Mouse (Mus musculus) forebrain, embryonic 12.5 days (tissue): ENCODE measurements around the gene Plekha7. TPM values are rescaled to one million over a fixed set of nuclear protein-coding genes. Genes with fewer than 3 reads are reported as not detected.

Experiments used
- ATAC-seq: fragments of 200-750 bp; cut with Nextera tagmentation; 2 replicates; pipeline ENCODE4 v1.8.0; 2017; ENCODE audit warnings: moderate TSS enrichment; ENCODE audit not compliant: low FRiP score
- H3K27ac ChIP-seq: fragments of 300-500 bp; sonication (generic); 2 replicates; pipeline ENCODE4 v1.5.1; 2016; ENCODE audit warnings: mild to moderate bottlenecking
- H3K27me3 ChIP-seq: fragments of 300-500 bp; sonication (generic); 2 replicates; pipeline ENCODE4 v1.6.1; 2016; ENCODE audit warnings: mild to moderate bottlenecking
- H3K36me3 ChIP-seq: fragments of 300-500 bp; sonication (generic); replicated peaks from 2 replicates; pipeline ENCODE4 v1.6.1; 2016; ENCODE audit warnings: mild to moderate bottlenecking
- H3K4me1 ChIP-seq: fragments of 300-500 bp; sonication (generic); 2 replicates; pipeline ENCODE4 v1.6.1; 2016
- H3K4me2 ChIP-seq: fragments of 300-500 bp; sonication (generic); 2 replicates; pipeline ENCODE4 v1.6.1; 2016; ENCODE audit warnings: mild to moderate bottlenecking, moderate library complexity
- H3K4me3 ChIP-seq: fragments of 300-500 bp; sonication (generic); replicated peaks from 2 replicates; pipeline ENCODE4 v1.5.1; 2016; ENCODE audit warnings: mild to moderate bottlenecking
- H3K9ac ChIP-seq: fragments of 300-500 bp; sonication (generic); 2 replicates; pipeline ENCODE4 v1.6.1; 2016; ENCODE audit warnings: mild to moderate bottlenecking
- H3K9me3 ChIP-seq: fragments of 300-500 bp; sonication (generic); 2 replicates; pipeline ENCODE4 v1.6.1; 2016
- WGBS: fragments of 180-500 bp; shearing (Covaris S2); methylation state at CpG from one replicate; pipeline ENCODE4 v1.1.7; 2016; 5-methylcytosine and 5-hydroxymethylcytosine counted together
- polyA plus RNA-seq: library from polyadenylated mRNA; unstranded; fragments of >200 nt; fragmentation: Nextera tagmentation; extraction: Ambion mirVana; gene quantifications from 2 replicates; pipeline ENCODE4 v1.2.1, GENCODE M21; 2016

Gene Plekha7
- polyA plus RNA-seq, 1 experiment from 2014 or later: 20.8 TPM

GRCm38 (mm10) chr7:116161544-116161943 lies 146.6 kb downstream of the Plekha7 start:
- Histone ChIP-seq H3K4me2 (no peak overlapping the region), H3K4me3 (no peak overlapping the region), H3K36me3 (peaks cover 16% of the 10 kb centered on the region; the same call in 1 of the 2 replicates), H3K9me3 (no peaks in the 10 kb centered on the region), H3K9ac (no peak overlapping the region), H3K27me3 (no peaks in the 10 kb centered on the region), H3K27ac (no peak overlapping the region), H3K4me1 (0 out of 2 replicates have a peak, but pooled peaks cover 3% of the 10 kb centered on the region)
- 28% methylated on average over 5 of the region's 5 CpGs for WGBS
- ATAC-seq: 0 out of 2 replicates have a peak, but pooled peaks have one; percentile 51

DNA sequence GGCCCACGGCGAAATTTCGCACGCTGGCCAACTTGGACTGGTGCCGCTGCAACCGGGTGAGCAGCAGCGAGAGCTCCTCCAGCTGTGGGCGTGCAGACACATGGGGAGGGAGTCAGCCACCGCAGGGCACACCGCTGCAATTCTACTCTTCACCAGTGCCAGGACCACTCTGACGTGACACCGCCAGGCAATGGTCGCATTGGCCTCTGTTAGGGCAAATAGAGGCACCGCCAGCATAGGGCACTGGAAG lies 151.4 kb downstream of the Plekha7 start:
- H3K4me2 ChIP-seq: no peak overlapping the region
- 88% methylated on average over 14 of the region's 14 CpGs for WGBS
- H3K36me3 ChIP-seq: peaks cover 30% of the 10 kb centered on the region
- H3K9me3 ChIP-seq: no peaks in the 10 kb centered on the region
- no peak overlapping the region for H3K27ac ChIP-seq
- ATAC-seq: no peak
- 0 out of 2 replicates have a peak, but pooled peaks cover 3% of the 10 kb centered on the region for H3K4me1 ChIP-seq
- no peak overlapping the region for H3K9ac ChIP-seq
- H3K4me3 ChIP-seq: no peak overlapping the region
- no peaks in the 10 kb centered on the region for H3K27me3 ChIP-seq

GRCm38 (mm10) chr7:116156072-116156893 lies 151.9 kb downstream of the Plekha7 start:
- no peaks in the 10 kb centered on the region for H3K27me3 ChIP-seq
- peaks cover 30% of the 10 kb centered on the region for H3K36me3 ChIP-seq
- ATAC-seq: no peak
- H3K9ac ChIP-seq: no peak overlapping the region
- no peak overlapping the region for H3K27ac ChIP-seq
- no peak overlapping the region for H3K4me3 ChIP-seq
- no peak overlapping the region for H3K4me2 ChIP-seq
- 75% methylated on average over 17 of the region's 17 CpGs for WGBS
- no peaks in the 10 kb centered on the region for H3K9me3 ChIP-seq
- H3K4me1 ChIP-seq: no peaks in the 10 kb centered on the region

- H3K4me1 ChIP-seq: 0 out of 2 replicates have a peak, but pooled peaks cover 3% of the 10 kb centered on the region
- H3K9ac ChIP-seq: no peak overlapping the region
- no peaks in the 10 kb centered on the region for H3K9me3 ChIP-seq
- H3K36me3 ChIP-seq: peaks cover 28% of the 10 kb centered on the region
- no peaks in the 10 kb centered on the region for H3K27me3 ChIP-seq
- no peak overlapping the region for H3K4me2 ChIP-seq
- ATAC-seq: no peak
- no peak overlapping the region for H3K4me3 ChIP-seq
- H3K27ac ChIP-seq: no peak overlapping the region
- WGBS: 88% methylated on average over 2 of the region's 2 CpGs
Measured at GRCm38 (mm10) chr7:116153781-116154368, 154.3 kb downstream of the Plekha7 start.

DNA sequence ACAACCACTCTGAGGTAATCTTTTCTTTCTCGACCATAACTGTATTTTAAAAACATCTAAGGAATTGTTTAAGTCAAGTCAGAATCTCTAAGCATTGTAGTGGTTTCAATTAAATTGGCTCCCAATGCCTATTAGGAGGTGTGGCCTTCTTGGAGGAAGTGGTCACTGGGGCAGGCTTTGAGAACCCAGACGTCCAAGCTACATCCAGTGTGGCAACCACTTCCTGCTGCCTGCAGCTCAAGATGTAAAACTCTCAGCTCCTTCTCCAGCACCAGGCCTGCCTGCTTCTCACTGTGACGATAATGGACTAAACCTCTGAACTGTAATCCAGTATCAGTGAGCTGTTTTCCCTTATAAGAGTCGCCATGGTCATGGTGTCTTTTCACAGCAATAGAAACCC lies 158.6 kb downstream of the Plekha7 start:
- H3K9ac ChIP-seq: no peak overlapping the region
- no peak for ATAC-seq
- H3K4me1 ChIP-seq: 0 out of 2 replicates have a peak, but pooled peaks cover 3% of the 10 kb centered on the region
- H3K4me3 ChIP-seq: no peak overlapping the region
- 73% methylated on average over 4 of the region's 4 CpGs for WGBS
- H3K4me2 ChIP-seq: no peak overlapping the region
- no peak overlapping the region for H3K27ac ChIP-seq
- H3K36me3 ChIP-seq: peaks cover 18% of the 10 kb centered on the region
- H3K9me3 ChIP-seq: no peaks in the 10 kb centered on the region
- H3K27me3 ChIP-seq: no peaks in the 10 kb centered on the region

DNA sequence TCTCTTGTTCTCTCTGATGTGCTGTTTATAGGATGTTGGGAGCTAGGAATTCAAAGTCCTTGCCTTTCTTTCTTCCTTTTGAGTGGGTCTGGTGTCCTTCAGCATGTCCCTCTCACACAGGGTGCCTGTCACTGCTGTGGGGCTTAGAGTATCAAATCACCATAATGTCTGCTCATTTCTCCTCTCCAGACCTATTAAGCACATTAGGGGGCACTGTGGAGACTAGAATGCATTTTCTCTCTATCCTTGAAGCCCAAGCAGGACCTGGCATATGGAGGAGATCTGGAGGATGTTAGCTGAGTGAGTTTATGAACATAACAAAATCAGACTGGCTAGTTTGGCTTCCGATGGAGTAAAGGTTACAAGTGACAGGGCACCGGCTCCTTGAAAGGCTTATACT lies 161.1 kb downstream of the Plekha7 start:
- peaks cover 17% of the 10 kb centered on the region for H3K36me3 ChIP-seq

GRCm38 (mm10) chr7:116145030-116145429 lies 163.1 kb downstream of the Plekha7 start:
- no peak for ATAC-seq
- 96% methylated on average over 6 of the region's 6 CpGs for WGBS
- Histone ChIP-seq H3K4me2 (no peak overlapping the region), H3K4me1 (no peaks in the 10 kb centered on the region), H3K27me3 (no peaks in the 10 kb centered on the region), H3K9me3 (no peaks in the 10 kb centered on the region), H3K4me3 (no peak overlapping the region), H3K27ac (no peak overlapping the region), H3K9ac (no peak overlapping the region), H3K36me3 (peaks cover 21% of the 10 kb centered on the region)

More for the DNA sequence above, 161.1 kb downstream of the Plekha7 start:
- H3K9ac ChIP-seq: no peak overlapping the region
- no peaks in the 10 kb centered on the region for H3K9me3 ChIP-seq
- no peaks in the 10 kb centered on the region for H3K27me3 ChIP-seq
- H3K4me3 ChIP-seq: no peak overlapping the region
- 0 out of 2 replicates have a peak, but pooled peaks cover 3% of the 10 kb centered on the region for H3K4me1 ChIP-seq
- H3K4me2 ChIP-seq: no peak overlapping the region
- 91% methylated on average over 2 of the region's 2 CpGs for WGBS
- no peak overlapping the region for H3K27ac ChIP-seq
- no peak for ATAC-seq

GRCm38 (mm10) chr7:116137671-116138070 lies 170.5 kb downstream of the Plekha7 start:
- H3K9ac ChIP-seq: no peak overlapping the region
- H3K27ac ChIP-seq: no peak overlapping the region
- H3K27me3 ChIP-seq: no peaks in the 10 kb centered on the region
- no peak overlapping the region for H3K4me3 ChIP-seq
- WGBS: 82% methylated on average over 3 of the region's 3 CpGs
- no peak for ATAC-seq
- H3K36me3 ChIP-seq: peaks cover 27% of the 10 kb centered on the region
- no peaks in the 10 kb centered on the region for H3K4me1 ChIP-seq
- no peak overlapping the region for H3K4me2 ChIP-seq
- no peaks in the 10 kb centered on the region for H3K9me3 ChIP-seq

DNA sequence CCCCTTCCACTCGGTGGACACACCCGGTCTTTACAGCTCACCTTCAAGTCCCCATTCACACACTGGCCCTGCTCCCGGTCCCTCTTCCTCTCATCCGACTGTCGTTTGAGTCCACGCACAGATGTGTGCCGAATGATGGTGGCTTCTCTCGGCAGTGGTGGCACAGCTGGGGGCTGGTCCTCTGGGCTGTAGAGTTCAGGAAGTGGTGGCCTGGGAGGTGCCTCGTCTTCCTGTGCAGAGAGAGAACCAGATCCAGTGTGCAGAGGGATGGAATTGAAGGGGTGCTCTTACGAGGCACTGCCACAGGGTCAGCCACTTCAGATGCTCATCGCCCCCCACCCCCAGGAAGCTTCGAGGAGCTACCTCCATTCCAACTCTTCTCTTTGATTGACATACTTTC lies 171.0 kb downstream of the Plekha7 start:
- H3K9ac ChIP-seq: no peak overlapping the region
- no peak overlapping the region for H3K27ac ChIP-seq
- H3K27me3 ChIP-seq: no peaks in the 10 kb centered on the region
- H3K36me3 ChIP-seq: peaks cover 27% of the 10 kb centered on the region
- no peak for ATAC-seq
- WGBS: 95% methylated on average over 12 of the region's 12 CpGs
- H3K9me3 ChIP-seq: no peaks in the 10 kb centered on the region
- H3K4me2 ChIP-seq: no peak overlapping the region
- H3K4me1 ChIP-seq: no peaks in the 10 kb centered on the region
- no peak overlapping the region for H3K4me3 ChIP-seq

DNA sequence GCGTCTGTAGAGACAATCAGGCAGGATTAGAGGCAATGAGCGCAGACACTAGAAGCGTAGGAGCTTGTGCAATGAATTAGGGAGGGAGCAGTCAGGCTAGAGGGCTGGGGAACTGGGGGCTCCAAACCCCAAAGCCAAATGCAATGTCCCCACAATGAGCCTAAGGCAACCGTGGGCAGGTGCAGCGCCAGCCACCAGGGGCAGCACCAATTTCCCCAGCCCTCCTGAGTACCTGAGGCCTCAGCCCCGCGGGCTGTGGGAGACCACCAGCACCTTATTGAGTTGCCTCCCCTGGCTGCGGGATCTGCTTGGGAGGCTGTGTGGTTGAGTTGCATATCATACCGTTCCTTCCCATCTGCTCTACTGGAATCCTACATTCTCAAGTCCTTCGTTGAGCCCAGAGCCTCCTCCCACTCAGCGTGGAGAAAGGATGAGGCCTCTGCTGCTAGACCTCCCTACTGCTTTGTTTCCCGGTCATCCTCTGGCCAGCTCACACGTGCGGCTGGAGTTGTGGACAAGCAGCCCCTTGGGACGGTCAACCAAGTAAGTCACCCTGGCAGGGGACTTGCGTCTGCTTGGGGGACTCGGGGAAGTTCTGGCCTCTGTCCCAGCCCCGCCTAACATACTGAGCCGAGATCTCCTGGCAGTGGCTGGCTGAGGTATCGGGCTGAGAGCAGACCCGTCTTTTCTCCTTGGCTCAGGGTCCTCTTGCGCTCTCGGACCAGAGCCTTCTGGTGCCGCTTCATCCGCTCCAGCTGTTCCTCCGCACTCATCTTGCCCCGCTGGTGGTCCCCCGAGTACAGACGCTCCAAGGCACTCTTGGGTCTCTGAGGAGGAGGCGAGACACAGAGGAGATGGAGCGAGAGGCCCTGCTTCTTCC lies 173.5 kb downstream of the Plekha7 start:
- Histone ChIP-seq H3K4me1 (peaks cover 6% of the 10 kb centered on the region; the same call in 1 of the 2 replicates), H3K27me3 (no peaks in the 10 kb centered on the region), H3K4me2 (no peak overlapping the region), H3K9me3 (no peaks in the 10 kb centered on the region), H3K4me3 (no peak overlapping the region), H3K27ac (no peak overlapping the region), H3K36me3 (peaks cover 19% of the 10 kb centered on the region), H3K9ac (no peak overlapping the region)
- no peak for ATAC-seq
- WGBS: 79% methylated on average over 31 of the region's 31 CpGs

DNA sequence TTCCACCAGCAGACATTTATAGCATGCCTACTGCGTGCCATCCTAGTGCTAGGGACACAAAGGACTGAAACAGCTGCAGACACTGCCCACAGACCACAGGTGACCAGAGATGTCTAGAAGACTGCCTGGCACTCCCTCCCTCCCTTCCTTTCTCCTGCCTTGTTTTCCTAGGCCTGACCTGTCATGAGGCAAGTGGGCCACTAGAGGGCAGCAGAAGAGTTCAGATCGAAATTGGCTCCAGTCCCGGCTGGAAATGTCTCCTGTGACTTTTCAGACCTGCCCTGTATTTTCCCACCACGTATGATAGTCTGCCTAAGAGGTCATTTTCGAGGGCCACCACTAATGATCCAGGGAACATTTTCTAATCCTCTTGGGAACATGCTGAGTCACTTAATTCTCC lies 176.1 kb downstream of the Plekha7 start:
- Histone ChIP-seq H3K4me3 (no peak overlapping the region), H3K9me3 (no peaks in the 10 kb centered on the region), H3K36me3 (peaks cover 36% of the 10 kb centered on the region), H3K9ac (no peak overlapping the region), H3K4me1 (peaks cover 6% of the 10 kb centered on the region; the same call in 1 of the 2 replicates), H3K27ac (no peak overlapping the region), H3K27me3 (no peaks in the 10 kb centered on the region), H3K4me2 (no peak overlapping the region)
- peak; percentile 66; the same call in 1 of the 2 replicates for ATAC-seq
- WGBS: 8% methylated on average over 5 of the region's 5 CpGs

GRCm38 (mm10) chr7:116131390-116131789 lies 176.8 kb downstream of the Plekha7 start:
- H3K36me3 ChIP-seq: peaks cover 34% of the 10 kb centered on the region
- H3K9ac ChIP-seq: no peak overlapping the region
- H3K9me3 ChIP-seq: no peaks in the 10 kb centered on the region
- H3K4me2 ChIP-seq: no peak overlapping the region
- H3K4me1 ChIP-seq: peaks cover 6% of the 10 kb centered on the region; the same call in 1 of the 2 replicates
- no peaks in the 10 kb centered on the region for H3K27me3 ChIP-seq
- no peak overlapping the region for H3K4me3 ChIP-seq
- no peak for ATAC-seq
- 18% methylated on average over 4 of the region's 4 CpGs for WGBS
- 0 out of 2 replicates have a peak overlapping the region, but pooled peaks have one; percentile 9 for H3K27ac ChIP-seq
